Mouse (Mus musculus): ENCODE measurements around the gene Rabgap1l.

Rabgap1l gene

GRCm38 (mm10) chr1:160594576-160594975, 198.4 kb downstream of the Rabgap1l start:
- DNase-seq (ENCODE audit: low read depth), result no peak

- DNase-seq (ENCODE audit: low read depth), result no peak
Observed at GRCm38 (mm10) chr1:160594066-160594465, 198.9 kb downstream of the Rabgap1l start.

GRCm38 (mm10) chr1:160588911-160589590, 204.0 kb downstream of the Rabgap1l start:
- DNase-seq (ENCODE audit: low read depth), result no peak

- no peak for DNase-seq (ENCODE audit: low read depth)
Observed at GRCm38 (mm10) chr1:160579309-160580233, 213.4 kb downstream of the Rabgap1l start.

- no peak for DNase-seq (ENCODE audit: low read depth)
Observed at GRCm38 (mm10) chr1:160576124-160576523, 216.9 kb downstream of the Rabgap1l start.

GRCm38 (mm10) chr1:160574039-160574438, 219.0 kb downstream of the Rabgap1l start:
- no peak for DNase-seq (ENCODE audit: low read depth)

- no peak for DNase-seq (ENCODE audit: low read depth)
Observed at GRCm38 (mm10) chr1:160566458-160566857, 226.6 kb downstream of the Rabgap1l start.

GRCm38 (mm10) chr1:160561381-160561780, 231.6 kb downstream of the Rabgap1l start:
- peak; percentile 72 for DNase-seq (ENCODE audit: low read depth)

GRCm38 (mm10) chr1:160550636-160551035, 242.4 kb downstream of the Rabgap1l start:
- no peak for DNase-seq (ENCODE audit: low read depth)

GRCm38 (mm10) chr1:160547934-160548876, 244.8 kb downstream of the Rabgap1l start:
- DNase-seq (ENCODE audit: low read depth), result peak; percentile 31

GRCm38 (mm10) chr1:160535649-160536048, 257.4 kb downstream of the Rabgap1l start:
- DNase-seq (ENCODE audit: low read depth), result no peak

- no peak for DNase-seq (ENCODE audit: low read depth)
Observed at GRCm38 (mm10) chr1:160534571-160535335, 258.3 kb downstream of the Rabgap1l start.

GRCm38 (mm10) chr1:160533209-160533820, 259.7 kb downstream of the Rabgap1l start:
- no peak for DNase-seq (ENCODE audit: low read depth)

- DNase-seq (ENCODE audit: low read depth), result peak; percentile 39
Observed at GRCm38 (mm10) chr1:160531402-160531801, 261.6 kb downstream of the Rabgap1l start.

GRCm38 (mm10) chr1:160521918-160522317, 271.1 kb downstream of the Rabgap1l start:
- DNase-seq (ENCODE audit: low read depth), result no peak

GRCm38 (mm10) chr1:160520665-160521064, 272.3 kb downstream of the Rabgap1l start:
- DNase-seq (ENCODE audit: low read depth), result no peak

- peak; percentile 8 for DNase-seq (ENCODE audit: low read depth)
Observed at GRCm38 (mm10) chr1:160519896-160520465, 273.0 kb downstream of the Rabgap1l start.

GRCm38 (mm10) chr1:160518552-160518951, 274.5 kb downstream of the Rabgap1l start:
- DNase-seq (ENCODE audit: low read depth), result no peak

GRCm38 (mm10) chr1:160507766-160508165, 285.2 kb downstream of the Rabgap1l start:
- no peak for DNase-seq (ENCODE audit: low read depth)

- no peak for DNase-seq (ENCODE audit: low read depth)
Observed at GRCm38 (mm10) chr1:160496906-160497577, 296.0 kb downstream of the Rabgap1l start.

All from 416B (cell line).